Mouse (Mus musculus) olfactory bulb, adult 2 months (tissue): ENCODE data around the gene Dnajc5.

Experiments
- CTCF ChIP-seq: fragments of 200-500 bp; IDR thresholded peaks from 2 replicates; pipeline ENCODE4 v1.5.1; 2012; ENCODE audit warnings: low read depth, mild to moderate bottlenecking, low read length, moderate library complexity; ENCODE audit not compliant: insufficient read depth
- POLR2A ChIP-seq: fragments of 200-500 bp; IDR thresholded peaks from 2 replicates; pipeline ENCODE4 v1.6.1; 2012; ENCODE audit warnings: mild to moderate bottlenecking, low read depth, low read length, moderate library complexity; ENCODE audit not compliant: insufficient read depth

GRCm38 (mm10) chr2:181582939-181583338 is 62.7 kb downstream of the Dnajc5 start:
- TF ChIP-seq POLR2A (no peak), CTCF (no peak)
